Comparison of ENCODE assay signal across 9 mouse cellular contexts in genomic region chr10:83161656-83162365, GRCm38 (mm10).
A peak's percentile ranks its signal among the peaks of the same experiment; 100 is the strongest.
DNase-seq lines count a peak whose midpoint lies in the region; ATAC-seq lines count a peak whose summit lies in the region.
"Had no signal": no experiment of that assay in that cellular context is flagged by ENCODE, and none has a peak within 500 bp of the region (broad histone marks: within the 10 kb centered on the region; RNA-seq: fewer than 3 reads in every experiment).

No protein-coding gene starts in this region.

- H3K9ac ChIP-seq in heart, embryonic 11.5 days (ENCODE audit: low read depth, low read length): no peak overlapping the region
- H3K9ac ChIP-seq in embryonic facial prominence, embryonic 12.5 days: no peak overlapping the region
- H3K9ac ChIP-seq in heart, embryonic 15.5 days: no peak overlapping the region
- 0 out of 2 replicates have a peak overlapping the region, but pooled peaks have one; percentile 3 for H3K9ac ChIP-seq in kidney, embryonic 16.5 days (replicated peaks; ENCODE audit: low read length)

- no peaks in the 10 kb centered on the region for H3K36me3 ChIP-seq in heart, embryonic 11.5 days (ENCODE audit: control insufficient read depth, insufficient read depth, low read length)
- no peaks in the 10 kb centered on the region for H3K36me3 ChIP-seq in embryonic facial prominence, embryonic 12.5 days
- H3K36me3 ChIP-seq in heart, embryonic 15.5 days: no peaks in the 10 kb centered on the region
- no peaks in the 10 kb centered on the region for H3K36me3 ChIP-seq in kidney, embryonic 16.5 days (ENCODE audit: insufficient read depth, low read length)
- peaks cover 28% of the 10 kb centered on the region for H3K36me3 ChIP-seq in megakaryocyte, embryonic 14.5 days (replicated peaks; ENCODE audit: low read length)

- peak; percentile 98 for DNase-seq in heart, adult 11 months
- peak; percentile 67 for DNase-seq in Muller cell, postnatal 12 days (ENCODE audit: inconsistent ontology term)
- DNase-seq in T-cell, adult 2 months (ENCODE audit: low spot score): no peak

- H3K4me1 ChIP-seq in heart, embryonic 11.5 days (ENCODE audit: control insufficient read depth, insufficient read depth, low read length): peaks cover 19% of the 10 kb centered on the region
- H3K4me1 ChIP-seq in embryonic facial prominence, embryonic 12.5 days: peaks cover 35% of the 10 kb centered on the region
- peaks cover 30% of the 10 kb centered on the region for H3K4me1 ChIP-seq in heart, embryonic 15.5 days (replicated peaks)
- H3K4me1 ChIP-seq in kidney, embryonic 16.5 days (ENCODE audit: insufficient read depth, low read length): peaks cover 22% of the 10 kb centered on the region
- peaks cover 85% of the 10 kb centered on the region for H3K4me1 ChIP-seq in megakaryocyte, embryonic 14.5 days

- H3K27me3 ChIP-seq in heart, embryonic 11.5 days (ENCODE audit: control insufficient read depth, insufficient read depth, low read length): no peaks in the 10 kb centered on the region
- no peaks in the 10 kb centered on the region for H3K27me3 ChIP-seq in embryonic facial prominence, embryonic 12.5 days
- H3K27me3 ChIP-seq in heart, embryonic 15.5 days: no peaks in the 10 kb centered on the region
- H3K27me3 ChIP-seq in kidney, embryonic 16.5 days (ENCODE audit: insufficient read depth, low read length): no peaks in the 10 kb centered on the region
- H3K27me3 ChIP-seq in megakaryocyte, embryonic 14.5 days (replicated peaks): no peaks in the 10 kb centered on the region

- H3K9me3 ChIP-seq in heart, embryonic 11.5 days (replicated peaks; ENCODE audit: control insufficient read depth, low read length): no peaks in the 10 kb centered on the region
- no peaks in the 10 kb centered on the region for H3K9me3 ChIP-seq in embryonic facial prominence, embryonic 12.5 days
- no peaks in the 10 kb centered on the region for H3K9me3 ChIP-seq in heart, embryonic 15.5 days (replicated peaks)
- no peaks in the 10 kb centered on the region for H3K9me3 ChIP-seq in kidney, embryonic 16.5 days (ENCODE audit: low read length)
- H3K9me3 ChIP-seq in megakaryocyte, embryonic 14.5 days: no peaks in the 10 kb centered on the region

- no peak for ATAC-seq in heart, embryonic 11.5 days (replicated peaks; ENCODE audit: insufficient number of reproducible peaks, low FRiP score, low TSS enrichment)
- ATAC-seq in embryonic facial prominence, embryonic 12.5 days (ENCODE audit: insufficient number of reproducible peaks, insufficient read depth, low FRiP score, low TSS enrichment): 0 out of 2 replicates have a peak, but pooled peaks have one; percentile 16
- ATAC-seq in heart, embryonic 15.5 days (replicated peaks; ENCODE audit: insufficient number of reproducible peaks, insufficient read depth, low FRiP score, low read depth): no peak; the same call in 1 of the 2 replicates
- peak; percentile 77 for ATAC-seq in kidney, embryonic 16.5 days (ENCODE audit: low FRiP score, low TSS enrichment)

- no peak overlapping the region for H3K4me3 ChIP-seq in heart, embryonic 11.5 days (ENCODE audit: low read depth, low read length)
- no peak overlapping the region for H3K4me3 ChIP-seq in embryonic facial prominence, embryonic 12.5 days
- no peak overlapping the region for H3K4me3 ChIP-seq in heart, embryonic 15.5 days
- H3K4me3 ChIP-seq in kidney, embryonic 16.5 days (ENCODE audit: low read length): no peak overlapping the region
- H3K4me3 ChIP-seq in megakaryocyte, embryonic 14.5 days (replicated peaks): peak overlapping the region; percentile 28
- H3K4me3 ChIP-seq: erythroblast, embryonic 14.5 days had no signal

- 62% methylated on average over 10 of the region's 10 CpGs for WGBS in heart, embryonic 11.5 days (ENCODE audit: insufficient replicate concordance)
- WGBS in embryonic facial prominence, embryonic 12.5 days: 44% methylated on average over 10 of the region's 10 CpGs
- WGBS in heart, embryonic 15.5 days: 56% methylated on average over 10 of the region's 10 CpGs
- WGBS in kidney, embryonic 16.5 days: 48% methylated on average over 10 of the region's 10 CpGs

- no peak overlapping the region for H3K27ac ChIP-seq in heart, embryonic 11.5 days (ENCODE audit: low read depth, low read length)
- peak overlapping the region; percentile 42; the same call in 1 of the 2 replicates for H3K27ac ChIP-seq in embryonic facial prominence, embryonic 12.5 days
- H3K27ac ChIP-seq in heart, embryonic 15.5 days: peak overlapping the region; percentile 0
- peak overlapping the region; percentile 57 for H3K27ac ChIP-seq in kidney, embryonic 16.5 days (ENCODE audit: low read length)

- no peak overlapping the region for H3K4me2 ChIP-seq in heart, embryonic 11.5 days
- no peak overlapping the region for H3K4me2 ChIP-seq in embryonic facial prominence, embryonic 12.5 days (replicated peaks)
- H3K4me2 ChIP-seq in heart, embryonic 15.5 days: no peak overlapping the region
- no peak overlapping the region for H3K4me2 ChIP-seq in kidney, embryonic 16.5 days (replicated peaks; ENCODE audit: low read depth, low read length)

Comparison
In these comparisons a context has a peak if more than half of its experiments do, and no peak if none do; other contexts are left out.
1. ATAC-seq: peak in embryonic facial prominence, embryonic 12.5 days (single experiment) and kidney, embryonic 16.5 days (single experiment); none in heart, embryonic 11.5 days (single experiment) and heart, embryonic 15.5 days (single experiment).